Mouse (Mus musculus): Measurements from ENCODE around the gene Rwdd2a. TPM values are rescaled to one million over a fixed set of nuclear protein-coding genes. Genes with fewer than 3 reads are reported as not detected.

Gene Rwdd2a
- 4.7 and 4.9 TPM in 2 replicates for total RNA-seq (2021)
- long read RNA-seq, experiment 1, transcript Rwdd2a-203 (3 exons, 1,054 nt) = major isoform, 9 of 10 reads
- long read RNA-seq, experiment 1, partial matches to known transcripts = 0 of 10 reads
- long read RNA-seq, experiment 1, other reads (novel, unspliced or antisense) = 1 of 10 reads
- long read RNA-seq, experiment 2, partial matches to known transcripts = 1 of 5 reads
- long read RNA-seq, experiment 2, other reads (novel, unspliced or antisense) = 0 of 5 reads

- DNase-seq = peak; percentile 98
Measured at GRCm38 (mm10) chr9:86571540-86572135, at the start of gene Rwdd2a, which contains the start of gene Pgm3. TSS of gene Rwdd2a (plus strand) at chr9:86571991. TSS of gene Pgm3 (minus strand) at chr9:86571842.

DNA sequence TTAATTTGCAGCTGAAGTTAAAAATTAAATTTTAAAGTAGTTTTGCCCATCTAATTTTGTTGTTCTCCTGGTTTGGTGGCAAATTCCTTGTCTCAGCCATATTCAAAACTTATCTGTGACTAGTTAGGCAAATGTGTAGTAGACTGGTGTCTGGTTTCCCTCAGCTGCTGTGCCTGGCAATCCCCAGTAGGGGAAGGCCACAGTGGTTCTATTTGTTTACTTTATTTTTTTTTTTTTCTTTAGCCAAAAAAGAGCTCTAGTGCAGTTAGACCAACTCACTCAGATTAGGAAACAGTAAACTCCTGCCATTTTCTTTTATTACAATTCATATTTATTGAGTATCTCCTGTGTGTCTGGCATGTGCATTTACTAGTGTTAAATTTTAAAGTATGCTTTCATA is 49.5 kb upstream of the Rwdd2a start:
- no peak for DNase-seq

DNA sequence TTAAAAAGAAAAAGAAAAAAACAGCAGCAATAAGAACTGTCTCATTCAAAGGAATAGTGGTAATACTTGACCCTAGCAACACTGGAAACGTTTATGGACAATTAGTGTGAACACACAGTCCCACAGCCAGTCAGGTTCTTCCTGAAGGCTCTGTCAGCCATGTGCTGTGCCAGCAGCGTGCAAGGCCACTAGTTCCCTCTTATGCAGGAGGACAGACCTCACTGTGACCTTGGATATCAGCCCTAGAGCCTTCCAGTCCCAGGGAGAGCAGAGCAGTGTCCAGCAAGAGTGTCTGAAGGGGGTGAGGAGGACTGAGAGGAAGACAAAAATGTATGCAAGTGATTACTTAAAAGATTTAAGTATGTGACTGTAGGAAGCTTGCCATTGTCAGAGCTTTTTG is 46.2 kb upstream of the Rwdd2a start:
- DNase-seq = peak; percentile 68

- no peak for DNase-seq
Measured at GRCm38 (mm10) chr9:86534071-86534470, 37.7 kb upstream of the Rwdd2a start.

- no peak for DNase-seq
Measured at GRCm38 (mm10) chr9:86543451-86543850, 28.3 kb upstream of the Rwdd2a start.

GRCm38 (mm10) chr9:86544559-86544958 is 27.2 kb upstream of the Rwdd2a start:
- no peak for DNase-seq

GRCm38 (mm10) chr9:86549637-86550162 is 22.1 kb upstream of the Rwdd2a start:
- DNase-seq = no peak

DNA sequence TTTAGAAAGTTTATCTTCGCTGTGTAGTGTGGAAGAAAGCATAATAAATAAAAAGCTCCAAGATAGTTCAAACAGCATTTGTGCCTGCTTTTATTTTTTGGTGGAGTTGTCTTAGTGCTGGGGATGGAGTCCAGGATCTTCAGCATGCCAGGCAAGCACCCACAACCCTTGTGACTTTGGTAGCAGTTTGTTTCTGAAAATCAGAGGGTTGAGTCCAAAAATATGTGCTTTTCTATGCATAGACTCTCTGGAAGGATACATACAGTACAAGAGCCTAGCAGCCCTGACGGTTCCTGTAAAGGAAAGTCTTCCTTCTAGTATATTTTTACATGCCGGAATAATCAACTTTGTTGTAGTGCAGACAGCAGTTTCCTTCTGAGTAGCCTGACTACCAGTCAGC is 21.1 kb upstream of the Rwdd2a start:
- DNase-seq = no peak

DNA sequence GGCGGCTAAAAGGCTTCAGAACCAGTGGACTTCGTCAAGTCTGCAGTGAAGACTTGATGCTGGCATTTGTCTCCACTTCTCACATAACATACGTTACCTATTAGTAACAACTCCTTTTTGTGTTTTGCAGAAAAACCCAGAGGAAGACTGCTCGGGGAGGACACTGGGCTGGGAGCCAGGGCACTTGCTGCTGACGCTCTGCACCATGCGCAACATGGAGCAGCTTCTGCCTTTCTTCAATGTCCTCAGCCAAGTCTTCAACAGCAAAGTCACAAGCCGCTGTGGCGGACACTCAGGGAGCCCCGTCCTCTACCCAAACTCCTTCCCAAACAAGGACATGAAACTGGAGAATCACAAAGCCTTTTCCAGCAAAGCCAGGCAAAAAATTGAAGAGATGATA is 17.9 kb upstream of the Rwdd2a start:
- no peak for DNase-seq

DNA sequence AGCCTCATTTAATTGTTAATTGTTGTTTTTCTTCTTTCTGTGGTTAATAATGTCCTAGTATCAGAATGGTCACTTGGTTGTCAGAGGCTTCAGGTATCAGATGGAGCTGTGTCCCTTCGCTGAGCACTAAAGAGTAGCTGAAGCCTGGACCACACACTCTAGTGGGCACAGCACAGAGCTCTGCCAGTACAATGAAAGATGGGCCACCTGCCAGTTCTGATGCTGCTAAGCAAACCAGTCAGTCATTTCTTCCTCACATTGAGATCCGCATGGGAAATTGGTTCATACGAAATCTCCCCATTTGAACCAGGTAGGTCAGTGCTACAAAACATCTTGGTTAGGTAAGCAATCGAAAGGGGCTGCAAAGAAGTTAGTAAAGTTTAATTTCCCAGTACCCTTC is 17.1 kb upstream of the Rwdd2a start:
- DNase-seq = no peak

- peak; percentile 85 for DNase-seq
Measured at GRCm38 (mm10) chr9:86560543-86560942, 11.2 kb upstream of the Rwdd2a start.

GRCm38 (mm10) chr9:86569314-86569910 is 2.4 kb upstream of the Rwdd2a start:
- DNase-seq = no peak

DNA sequence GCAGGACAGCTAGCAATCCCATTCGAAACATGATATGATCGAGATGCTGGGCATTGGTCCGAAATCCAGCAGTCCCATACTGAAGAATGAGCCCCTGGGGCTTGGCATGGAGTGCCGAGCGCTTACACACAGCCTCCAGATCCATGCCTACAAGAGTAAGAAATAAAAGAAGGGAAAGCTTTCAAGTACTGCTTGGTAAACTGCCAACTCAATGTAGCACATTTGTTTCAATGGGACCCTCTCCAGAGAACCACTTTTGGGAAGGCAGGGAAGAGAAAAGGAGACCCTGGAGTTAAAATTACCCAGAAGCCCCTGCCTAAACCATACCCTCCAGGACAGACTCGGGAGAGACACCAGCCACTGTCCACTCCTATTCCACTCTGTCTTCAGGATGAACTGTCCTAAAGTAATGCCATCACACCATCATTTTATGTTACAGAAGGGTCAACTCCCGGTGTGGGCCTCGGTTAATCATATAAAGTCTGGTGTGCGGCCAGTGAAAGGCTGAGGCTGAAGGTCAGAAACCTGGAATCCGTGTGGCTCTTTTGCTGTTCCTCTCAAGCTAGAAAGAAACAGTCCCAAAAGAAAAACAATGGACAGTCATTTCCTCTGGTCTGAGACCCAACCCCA is 1.4 kb upstream of the Rwdd2a start:
- DNase-seq = no peak

DNA sequence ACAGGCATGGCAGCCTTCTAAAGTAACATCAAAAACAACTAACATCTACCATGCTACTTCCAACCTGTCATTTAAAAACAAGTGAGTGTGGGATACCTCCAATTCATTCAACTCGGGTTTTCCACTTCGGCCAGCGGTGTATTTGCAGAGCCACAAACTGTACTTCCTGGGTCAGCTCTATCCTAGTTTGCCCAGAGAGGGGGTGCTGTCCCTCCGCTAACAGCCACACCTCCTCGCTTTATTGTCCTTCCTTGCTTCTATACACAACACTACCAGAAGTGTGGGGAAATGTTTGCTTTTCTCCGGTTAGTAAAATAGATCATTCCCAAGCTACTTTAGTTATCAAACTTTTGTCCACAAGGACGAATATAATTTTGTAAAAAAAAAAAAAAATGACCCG is 845 bp upstream of the Rwdd2a start:
- DNase-seq = no peak

GRCm38 (mm10) chr9:86572196-86572595 is 405 bp downstream of the Rwdd2a start:
- DNase-seq = peak; percentile 51

- DNase-seq = peak; percentile 88
Measured at GRCm38 (mm10) chr9:86572636-86573291, 973 bp downstream of the Rwdd2a start.

- DNase-seq = no peak
Measured at GRCm38 (mm10) chr9:86573616-86574303, 2.0 kb downstream of the Rwdd2a start.

DNA sequence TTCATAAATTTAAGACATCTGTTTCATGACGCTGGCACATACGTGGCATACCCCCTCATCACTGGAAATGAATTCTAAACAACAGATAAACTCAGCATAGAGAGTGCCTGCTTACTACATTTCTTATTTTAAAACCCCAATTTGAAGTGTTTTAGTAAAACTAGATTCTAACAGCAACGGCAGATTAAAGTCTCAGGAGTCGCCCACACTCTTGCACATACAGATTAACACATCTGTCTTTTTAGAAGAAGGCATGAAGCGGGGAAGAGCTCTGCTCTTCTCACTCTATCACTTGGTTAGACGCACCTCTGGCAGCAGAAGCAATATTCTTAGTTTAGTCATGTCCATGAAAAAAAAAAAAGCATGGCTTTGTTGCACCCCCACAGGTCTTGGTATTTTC is 3.4 kb downstream of the Rwdd2a start:
- DNase-seq = no peak

GRCm38 (mm10) chr9:86579657-86580056 is 7.9 kb downstream of the Rwdd2a start:
- no peak for DNase-seq

GRCm38 (mm10) chr9:86583740-86584139 is 11.9 kb downstream of the Rwdd2a start:
- peak; percentile 83 for DNase-seq

- no peak for DNase-seq
Measured at GRCm38 (mm10) chr9:86587019-86587795, 15.4 kb downstream of the Rwdd2a start.
